Mouse (Mus musculus) large intestine, adult 2 months (tissue): ENCODE results near the gene Tmc6. TPM values are rescaled to one million over a fixed set of nuclear protein-coding genes. Genes with fewer than 3 reads are reported as not detected.
A peak's percentile ranks its signal among the peaks of the same experiment; 100 is the strongest.
"Not testable (repeated sequence)": the region's sequence is repeated elsewhere in the genome, so short reads cannot be mapped to it uniquely, and the experiment has no call there.

Source experiments
- DNase-seq: peaks from one replicate; pipeline ENCODE4 v3.0.0-alpha.2; 2012; ENCODE audit warnings: low read depth, low spot score
- WGBS: fragments of 180-500 bp; shearing (Covaris S2); methylation state at CpG from one replicate; pipeline ENCODE4 v1.1.7; 2018; 5-methylcytosine and 5-hydroxymethylcytosine counted together
- polyA plus RNA-seq: library from polyadenylated mRNA; depleted of rRNA; stranded (reverse); fragments of >200 nt; gene quantifications from 2 replicates; pipeline ENCODE4 v1.2.3, GENCODE M21; 2012

Gene Tmc6
- polyA plus RNA-seq, 1 experiment, result 66.3 TPM

DNA sequence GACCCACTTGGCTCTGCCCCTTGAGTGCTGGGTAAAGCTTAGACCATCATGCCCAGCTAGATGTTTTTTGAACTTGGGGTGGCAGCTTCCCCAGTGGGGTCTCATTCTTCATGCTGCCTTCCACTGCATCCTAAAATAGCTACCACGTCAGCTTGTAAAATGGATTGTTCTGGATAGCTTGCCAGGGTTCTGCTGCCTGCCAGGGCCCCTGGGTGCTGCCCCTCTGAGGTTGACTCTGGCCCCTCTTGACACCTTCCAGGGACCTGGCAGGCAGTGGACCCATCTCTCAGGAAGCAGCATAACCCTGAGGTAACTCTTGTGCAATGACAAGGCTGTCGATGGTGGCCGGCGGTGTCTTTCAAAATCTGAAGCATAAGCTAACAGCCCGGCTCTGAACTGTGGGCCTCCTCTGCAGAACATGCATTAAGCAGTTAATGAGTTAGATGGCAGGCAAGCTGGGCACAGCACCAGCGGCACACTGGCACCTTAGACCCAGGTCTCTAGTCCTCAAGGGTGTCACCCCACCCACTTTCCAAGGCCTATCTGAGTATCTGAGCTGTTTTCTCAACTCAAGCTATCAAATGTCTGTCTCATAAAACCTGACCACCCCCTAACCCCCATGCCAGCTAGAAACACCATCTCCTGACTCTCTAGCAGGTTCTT lies 32.8 kb upstream of the Tmc6 start:
- 74% methylated on average over 6 of the region's 6 CpGs for WGBS
- no peak for DNase-seq

DNA sequence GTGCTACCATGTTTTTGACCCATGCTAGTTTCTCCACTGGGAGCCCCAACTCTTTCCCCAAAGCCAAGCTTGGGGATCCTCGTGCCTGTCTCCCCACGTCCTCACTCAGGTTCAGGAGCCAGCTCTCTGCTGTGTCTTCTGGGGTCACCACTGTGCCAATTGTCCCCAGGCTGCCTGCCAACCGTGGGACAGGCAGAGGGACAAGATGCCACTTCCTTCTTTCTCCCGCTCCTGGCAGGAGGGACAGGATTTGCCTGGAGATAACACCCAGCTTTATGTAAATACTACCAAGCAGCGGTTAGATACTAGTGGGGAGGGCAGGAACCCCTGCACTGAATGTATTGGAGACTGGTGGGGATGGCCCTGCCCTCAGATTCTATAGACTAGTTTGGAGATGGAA lies 31.9 kb upstream of the Tmc6 start:
- DNase-seq, result no peak
- 29% methylated on average over 5 of the region's 5 CpGs for WGBS

DNA sequence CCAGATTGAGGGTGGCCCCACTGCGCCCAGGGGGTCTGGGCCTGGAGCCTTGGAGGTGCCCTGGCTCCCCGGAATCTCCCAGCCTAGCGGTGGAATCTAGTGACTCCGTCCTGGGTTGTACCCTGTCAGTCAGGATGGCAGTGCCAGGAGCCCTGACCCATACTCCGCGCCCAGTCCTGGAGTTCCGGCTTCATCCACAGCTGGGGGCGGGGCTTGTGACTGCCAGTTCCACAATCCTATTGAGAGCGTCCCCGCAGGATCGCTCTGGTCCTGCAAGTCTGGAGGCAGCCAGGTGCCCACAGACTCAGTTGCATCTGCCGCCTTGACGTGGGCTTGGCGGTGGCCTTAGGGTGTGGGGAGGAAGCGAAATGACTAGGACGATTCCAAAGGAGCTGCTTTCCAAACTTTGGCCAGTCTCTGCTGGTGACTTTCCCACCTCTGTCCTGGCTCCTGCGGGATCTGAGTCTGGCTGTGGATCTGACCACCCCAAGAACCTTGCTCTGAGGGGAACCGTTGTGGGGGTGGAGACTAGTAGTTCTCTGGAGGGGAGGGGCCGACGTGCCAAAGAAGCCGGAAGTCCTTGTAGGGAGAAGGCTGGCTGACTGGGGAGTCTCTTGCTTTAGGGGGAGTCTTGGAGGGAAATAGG lies 28.5 kb upstream of the Tmc6 start:
- WGBS, result under 1% methylated on average over 21 of the region's 21 CpGs
- no peak for DNase-seq

DNA sequence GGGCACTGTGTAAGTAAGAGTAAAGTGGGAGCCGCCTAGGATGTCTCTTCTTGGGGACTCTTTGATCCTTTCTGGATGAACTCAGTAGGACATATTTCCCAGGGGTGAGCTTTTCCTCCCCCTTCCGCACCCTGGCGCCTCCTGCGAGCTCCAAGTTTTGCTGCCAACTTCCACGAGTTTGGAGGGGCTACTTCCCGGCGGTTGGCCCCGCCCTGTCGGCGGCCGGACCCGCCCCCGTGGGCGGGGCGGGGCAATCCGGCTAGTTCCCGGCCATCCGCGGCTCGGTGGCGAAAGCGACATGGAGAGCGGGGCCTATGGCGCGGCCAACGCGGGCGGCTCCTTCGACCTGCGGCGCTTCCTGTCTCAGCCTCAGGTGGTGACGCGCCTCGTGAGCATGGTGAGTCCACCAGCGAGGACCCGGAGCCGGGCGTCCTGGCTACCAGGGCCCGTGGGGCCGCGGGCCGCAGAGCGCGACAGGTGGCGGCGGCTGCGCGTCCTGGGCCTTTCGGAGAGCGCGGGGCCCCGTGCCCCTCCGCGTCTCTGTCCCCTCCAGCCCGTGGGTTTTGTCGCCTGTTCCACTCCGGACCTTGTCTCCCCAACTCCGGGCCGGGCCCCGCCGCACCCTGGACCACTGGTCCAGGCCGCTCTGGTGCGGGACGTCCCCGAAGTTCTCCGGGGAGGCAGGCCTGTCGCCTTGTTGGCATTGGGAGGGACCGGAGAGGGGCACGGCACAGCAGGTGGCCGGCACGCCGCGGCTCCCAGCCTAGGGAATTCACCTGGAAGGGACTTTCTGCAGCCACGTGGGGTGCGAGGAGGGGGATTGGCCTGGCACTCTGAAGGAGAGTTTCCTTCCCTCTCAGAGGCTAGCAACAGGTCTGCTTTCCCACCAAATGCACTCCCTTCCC lies 27.7 kb upstream of the Tmc6 start, which contains the start of the genes Gm20708 and Syngr2:
TSS of gene Gm20708 (plus strand) at position 262 of the 905 bp plus-strand sequence.
TSS of gene Syngr2 (plus strand) at position 262 of the 905 bp plus-strand sequence.
- no peak for DNase-seq
- under 1% methylated on average over 75 of the region's 75 CpGs for WGBS

DNA sequence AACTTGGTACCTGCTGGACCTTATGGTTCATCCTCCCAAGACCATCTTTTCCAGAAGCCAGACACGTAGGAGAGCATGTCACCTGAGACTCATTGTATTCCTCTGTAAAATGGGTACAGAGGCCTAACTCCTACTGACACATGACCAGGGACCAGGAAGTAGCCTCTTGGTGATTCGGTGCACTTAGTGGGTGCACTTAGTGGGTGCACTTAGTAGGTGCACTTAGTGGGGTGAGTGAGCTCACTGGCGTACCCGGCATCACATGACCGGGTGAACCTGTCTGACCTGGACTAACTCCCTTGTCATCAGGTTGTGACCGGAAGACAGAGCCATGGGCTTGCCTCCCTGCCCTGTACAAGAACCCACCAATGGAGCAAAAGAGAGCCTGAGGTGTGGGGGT lies 24.8 kb upstream of the Tmc6 start:
- WGBS, result 94% methylated on average over 6 of the region's 6 CpGs
- DNase-seq, result no peak

DNA sequence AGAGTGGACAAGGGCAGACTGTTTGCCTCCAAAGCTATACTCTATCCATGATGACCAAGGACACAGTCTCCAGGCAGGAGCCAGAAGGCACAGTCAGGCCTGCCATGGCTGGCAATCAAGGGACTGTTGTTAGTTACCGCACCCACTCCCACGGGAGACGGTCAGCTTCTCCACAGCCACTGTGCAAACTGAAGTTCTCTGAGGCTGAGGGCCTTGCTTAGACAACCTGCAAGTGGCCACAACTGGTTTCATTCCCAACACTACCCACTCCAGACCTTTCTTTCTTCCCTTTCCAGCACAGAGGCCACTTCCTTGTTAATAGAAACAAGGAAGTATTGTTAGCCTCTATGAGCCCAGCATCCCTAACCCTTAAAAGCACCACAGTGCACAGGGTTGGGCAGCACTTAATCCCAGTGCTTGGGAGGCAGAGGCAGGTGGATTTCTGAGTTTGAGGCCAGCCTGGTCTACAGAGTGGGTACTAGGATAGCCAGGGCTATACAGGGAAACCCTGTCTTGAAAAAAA lies 21.2 kb upstream of the Tmc6 start:
- DNase-seq, result no peak
- WGBS, result 45% methylated on average over 3 of the region's 3 CpGs

DNA sequence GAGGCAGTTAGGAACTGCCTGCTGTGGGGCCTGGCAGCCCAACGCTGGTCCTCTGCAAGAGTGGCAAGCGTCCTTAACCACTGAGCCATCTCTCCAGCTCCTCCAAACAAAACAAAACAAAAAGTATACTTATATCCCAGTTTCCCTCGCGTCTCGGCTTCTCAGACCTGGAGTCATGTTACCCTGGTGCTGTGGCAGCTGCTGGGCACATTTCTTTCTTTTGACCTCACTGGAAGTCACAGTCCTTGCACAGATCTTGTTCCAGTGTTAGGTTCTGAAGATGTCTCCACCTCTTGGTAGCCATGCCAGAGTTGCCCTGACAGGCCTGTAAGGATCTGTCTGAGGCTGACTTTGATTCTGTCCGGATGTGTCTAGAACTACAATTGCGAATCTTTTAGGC lies 19.7 kb upstream of the Tmc6 start:
- DNase-seq, result no peak
- WGBS, result 87% methylated on average over 7 of the region's 7 CpGs

DNA sequence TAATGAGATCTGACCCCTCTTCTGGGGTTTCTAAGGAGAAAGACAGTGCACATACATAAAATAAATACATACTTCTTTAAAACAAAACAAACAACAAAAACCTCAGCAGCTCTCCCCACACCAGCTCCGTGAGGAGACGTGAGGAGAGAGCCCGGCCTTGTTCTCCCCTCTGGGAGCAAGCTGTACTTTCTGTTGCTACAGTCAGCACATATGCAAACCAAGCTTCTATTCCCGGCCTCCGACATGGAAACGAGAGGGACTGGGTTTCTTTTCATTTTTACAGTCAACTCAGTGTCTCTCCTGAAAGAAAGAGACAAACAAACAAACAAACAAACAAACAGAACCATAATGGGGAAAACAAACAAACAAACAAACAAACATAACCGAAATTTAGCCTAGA lies 18.0 kb upstream of the Tmc6 start:
- 88% methylated on average over 7 of the region's 7 CpGs for WGBS
- DNase-seq, result no peak

DNA sequence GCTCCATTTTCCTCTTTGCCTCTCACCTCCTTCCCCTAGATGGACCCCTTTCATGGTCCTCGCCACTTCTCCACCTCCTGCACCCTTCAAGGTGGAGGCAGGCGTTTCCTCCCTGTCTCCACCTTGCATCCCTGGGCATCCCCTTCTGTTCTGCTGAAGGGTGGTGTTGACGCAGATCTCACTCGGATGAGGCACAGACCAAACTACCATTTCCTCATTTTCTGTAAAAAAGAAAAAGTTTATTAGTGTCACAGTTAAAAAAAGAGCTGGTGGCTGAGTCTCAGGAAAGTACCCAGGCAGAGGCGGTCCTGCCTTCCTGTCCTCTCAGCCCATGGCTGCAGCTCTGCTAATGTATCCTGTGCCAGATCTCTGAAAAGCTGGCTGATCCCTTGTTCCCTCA lies 17.2 kb upstream of the Tmc6 start:
- 73% methylated on average over 5 of the region's 5 CpGs for WGBS
- no peak for DNase-seq

DNA sequence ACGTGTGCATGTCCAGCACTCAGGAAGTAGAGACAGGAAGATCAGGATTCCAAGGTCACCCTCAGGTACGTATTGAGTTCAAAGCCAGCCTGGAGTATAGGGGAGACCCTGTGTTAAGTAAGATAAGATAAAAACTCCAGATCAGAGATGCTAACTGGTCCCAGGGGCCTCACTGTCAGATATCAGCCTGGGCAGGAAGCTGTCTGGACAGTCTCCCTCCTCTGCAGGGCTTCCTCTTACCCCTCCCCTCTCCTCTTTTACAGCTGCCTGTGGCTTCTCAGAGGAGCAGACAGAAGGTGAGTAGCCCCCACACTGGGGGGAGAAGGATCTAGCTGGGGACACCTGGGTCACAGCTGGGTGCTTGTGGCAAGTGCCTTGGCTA lies 16.2 kb upstream of the Tmc6 start:
- WGBS, result 51% methylated on average over 2 of the region's 2 CpGs
- DNase-seq, result no peak

DNA sequence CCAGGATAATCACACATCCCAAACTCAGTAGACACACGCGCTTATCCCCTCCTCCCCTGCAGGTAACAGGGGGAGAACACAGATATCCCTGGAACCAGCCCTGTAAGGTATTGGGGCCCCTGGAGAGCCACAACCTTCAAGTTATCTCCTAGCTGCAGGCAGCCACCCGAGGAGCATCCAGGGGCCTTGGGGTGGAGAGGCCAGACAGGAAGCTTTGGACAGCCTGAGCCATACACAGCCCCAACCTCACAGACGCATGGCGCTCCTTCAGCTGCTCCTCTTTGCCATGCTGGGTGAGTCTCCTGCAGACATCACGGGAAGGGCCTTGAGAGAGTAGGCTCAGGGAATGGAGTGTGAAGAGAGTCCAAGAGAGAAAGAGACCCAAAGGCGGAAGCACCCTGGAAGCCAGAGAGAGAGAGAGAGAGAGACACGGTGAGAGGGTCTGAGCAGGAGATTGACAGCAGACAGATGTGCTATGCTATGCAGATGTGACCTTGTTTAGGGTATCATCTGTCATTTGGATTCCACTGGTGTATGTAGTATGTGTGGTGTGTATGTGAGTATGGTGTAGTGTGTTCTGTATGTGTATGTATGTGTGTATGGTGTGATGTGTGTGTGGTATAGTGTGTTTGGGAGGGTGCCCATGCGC lies 15.6 kb upstream of the Tmc6 start, which contains the start of gene 6030468B19Rik:
TSS of gene 6030468B19Rik (plus strand) at position 150 of the 649 bp plus-strand sequence.
- DNase-seq, result no peak
- WGBS, result 76% methylated on average over 9 of the region's 9 CpGs

DNA sequence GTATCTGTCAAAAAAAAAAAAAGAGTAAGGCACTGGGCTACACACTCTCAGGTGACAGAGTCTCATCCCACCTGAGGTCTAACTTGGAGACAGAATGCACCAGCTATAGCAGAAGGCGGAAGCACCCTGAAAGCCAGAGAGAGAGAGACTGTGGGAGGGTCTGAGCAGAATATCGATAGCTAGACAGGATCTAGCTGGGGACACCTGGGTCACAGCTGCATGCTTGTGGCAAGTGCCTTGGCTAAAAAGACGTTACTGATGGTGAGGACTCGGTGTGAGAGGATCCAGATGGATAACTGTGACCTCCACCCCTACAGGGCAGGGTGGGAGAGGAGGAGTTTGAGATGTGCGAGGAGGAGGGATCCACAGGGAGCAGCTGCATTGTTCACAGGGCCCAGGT lies 15.0 kb upstream of the Tmc6 start:
- no peak for DNase-seq
- 71% methylated on average over 5 of the region's 5 CpGs for WGBS

DNA sequence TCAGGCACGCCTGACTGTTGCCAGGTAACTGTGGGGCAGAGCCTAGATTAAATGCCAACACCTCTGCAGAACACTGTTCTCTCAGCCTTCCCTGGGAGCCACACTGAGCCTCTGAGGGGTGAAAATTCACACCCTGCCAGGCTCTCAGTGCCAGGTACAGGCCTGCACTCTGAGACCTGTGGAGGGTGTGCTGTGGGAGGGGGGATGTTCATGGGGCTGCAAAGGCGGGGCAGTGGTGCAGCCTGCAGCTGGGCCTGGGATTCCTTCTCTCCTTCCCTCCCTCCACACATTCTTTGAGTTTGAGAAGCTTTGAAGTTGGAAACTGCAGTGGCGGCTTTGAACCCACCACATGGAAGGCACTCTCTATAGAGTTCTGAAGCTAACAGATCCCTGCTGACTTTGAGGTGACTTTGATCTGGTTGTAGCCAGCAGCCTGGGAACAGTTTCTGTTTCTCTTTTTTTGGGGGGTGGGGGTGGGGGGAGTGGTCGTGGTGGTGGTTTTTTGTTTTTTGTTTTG lies 12.1 kb upstream of the Tmc6 start:
- 77% methylated on average over 4 of the region's 4 CpGs for WGBS
- DNase-seq, result no peak

DNA sequence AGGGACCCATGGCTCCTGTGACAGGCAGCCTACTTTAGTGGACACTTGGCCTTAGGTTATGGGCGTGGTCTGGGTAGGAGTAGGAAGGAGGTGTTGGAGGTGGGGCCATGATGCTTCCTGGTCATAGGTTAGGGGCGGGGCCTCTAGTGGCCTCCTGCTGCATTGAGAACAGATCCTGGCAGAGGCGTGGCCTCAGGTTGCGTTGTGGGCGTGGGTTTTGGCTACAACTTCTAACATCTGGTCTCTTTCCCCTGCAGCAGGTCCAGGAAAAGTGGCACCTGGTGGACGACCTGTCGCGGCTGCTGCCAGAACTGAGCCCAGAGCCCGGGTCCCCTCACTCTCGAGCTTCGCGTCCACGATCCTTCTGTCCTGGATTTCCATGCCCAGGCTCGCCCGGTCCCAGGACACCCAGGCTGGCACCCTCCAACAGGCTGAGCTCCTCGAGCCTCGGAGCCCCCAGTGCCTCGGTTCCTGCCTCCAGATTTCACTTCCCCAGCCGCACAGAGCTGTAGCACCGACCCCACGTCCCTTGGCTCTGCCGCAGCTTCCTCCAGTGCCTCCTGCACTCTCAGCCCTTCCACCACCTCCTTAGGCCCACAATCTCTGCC lies 10.4 kb upstream of the Tmc6 start:
- peak; percentile 97 for DNase-seq
- 6% methylated on average over 22 of the region's 22 CpGs for WGBS

DNA sequence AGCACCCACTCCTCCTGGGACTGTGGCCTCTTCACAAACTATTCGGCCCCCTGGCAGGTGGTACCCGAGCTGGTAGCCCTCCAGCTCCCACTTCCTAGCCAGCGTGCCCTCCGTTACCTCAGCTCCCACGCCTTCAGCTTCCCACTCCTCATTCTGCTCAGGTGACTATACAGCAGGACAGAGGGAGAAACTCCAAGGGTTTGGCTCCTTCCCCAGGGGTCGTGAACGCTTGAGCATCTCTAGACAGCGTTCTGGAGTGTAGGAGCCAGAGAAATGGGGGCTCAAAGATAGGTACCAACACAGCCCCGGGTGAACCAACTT lies 9.4 kb upstream of the Tmc6 start:
- WGBS, result 67% methylated on average over 9 of the region's 9 CpGs
- DNase-seq, result no peak

DNA sequence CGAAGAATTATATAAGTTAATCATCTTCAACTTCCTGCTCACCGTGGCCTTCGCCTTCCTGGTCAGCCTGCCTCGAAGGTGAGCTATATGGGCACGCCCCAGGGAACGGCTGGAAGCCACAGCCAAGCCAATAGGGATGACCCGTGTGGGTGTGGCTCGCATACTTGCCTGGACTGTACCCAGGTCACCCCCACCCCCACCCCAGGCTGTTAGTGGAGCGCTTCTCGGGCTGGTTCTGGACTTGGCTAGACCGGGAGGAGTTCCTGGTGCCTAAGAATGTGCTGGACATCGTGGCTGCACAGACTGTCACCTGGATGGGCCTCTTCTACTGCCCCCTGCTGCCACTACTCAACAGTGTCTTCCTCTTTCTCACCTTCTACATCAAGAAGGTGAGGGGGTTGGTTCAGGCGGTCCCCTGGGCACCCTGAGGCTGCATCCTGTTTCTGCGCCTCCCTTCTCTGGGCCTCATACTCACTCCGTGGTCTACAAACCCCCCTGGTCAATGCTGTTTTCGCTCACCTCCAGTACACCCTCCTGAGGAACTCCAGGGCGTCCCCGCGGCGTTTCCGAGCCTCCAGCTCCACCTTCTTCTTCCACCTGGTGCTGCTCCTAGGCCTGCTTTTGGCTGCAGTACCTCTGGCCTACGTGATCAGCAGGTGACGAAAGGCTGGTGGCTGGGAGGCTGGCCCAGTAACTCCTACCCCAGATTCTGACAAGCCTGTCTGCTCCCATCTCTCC lies 8.9 kb upstream of the Tmc6 start:
- DNase-seq, result peak; percentile 83
- WGBS, result 22% methylated on average over 23 of the region's 23 CpGs

DNA sequence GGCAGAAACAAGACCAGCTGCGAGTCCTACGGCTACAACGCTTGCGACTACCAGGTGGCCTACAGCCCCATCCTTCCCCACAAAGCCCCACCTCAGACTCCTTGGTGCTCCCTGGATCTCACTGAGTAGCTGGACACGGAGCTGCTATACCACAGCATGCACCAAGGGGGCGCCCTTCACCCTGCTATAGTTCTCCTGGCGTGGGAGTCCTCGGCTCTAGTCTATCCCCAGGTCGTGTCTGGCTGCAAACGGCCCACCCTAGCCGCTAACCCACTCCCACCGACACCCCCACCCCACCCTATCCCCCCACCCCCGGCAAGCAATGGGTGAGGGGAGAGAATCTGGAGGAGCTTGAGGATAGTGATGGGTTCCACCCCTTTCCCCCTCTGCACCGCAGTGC lies 8.3 kb upstream of the Tmc6 start:
- WGBS, result 2% methylated on average over 14 of the region's 14 CpGs
- no peak for DNase-seq

DNA sequence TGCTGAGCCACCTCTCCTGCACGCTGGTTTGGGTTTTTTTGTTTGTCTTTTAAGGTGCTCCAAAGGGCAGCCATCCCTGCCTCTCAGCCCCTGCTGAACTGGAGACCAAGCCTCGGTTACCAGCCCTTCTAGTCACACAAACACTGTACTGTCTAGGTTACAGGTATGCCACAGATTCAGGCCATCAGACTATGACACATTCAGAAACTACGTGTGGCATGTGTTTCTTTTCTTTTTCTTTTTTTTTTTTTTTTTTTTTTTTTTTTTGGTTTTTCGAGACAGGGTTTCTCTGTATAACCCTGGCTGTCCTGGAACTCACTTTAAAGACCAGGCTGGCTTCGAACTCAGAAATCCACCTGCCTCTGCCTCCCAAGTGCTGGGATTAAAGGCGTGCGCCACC lies 6.5 kb upstream of the Tmc6 start:
- 83% methylated on average over 7 of the region's 7 CpGs for WGBS
- not testable (repeated sequence) for DNase-seq

DNA sequence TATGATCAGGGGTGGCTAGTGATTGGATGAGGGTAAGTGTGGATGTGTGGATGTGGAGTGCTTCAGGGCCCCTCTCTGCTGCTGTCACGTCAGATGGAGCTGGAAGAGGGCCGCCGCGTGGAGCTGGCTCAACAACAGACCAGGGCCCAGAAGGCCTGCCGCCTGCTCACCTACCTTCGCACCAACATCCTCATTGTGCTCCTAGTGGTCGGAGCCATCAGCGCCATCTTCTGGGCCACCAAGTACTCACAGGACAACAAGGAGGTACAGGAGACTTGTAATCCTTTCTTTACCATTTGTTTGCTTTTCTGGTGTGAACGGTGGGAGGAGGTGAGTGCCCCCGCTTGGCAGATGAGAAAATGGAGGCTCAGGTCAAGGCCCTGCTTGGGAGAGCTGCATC lies 4.3 kb upstream of the Tmc6 start:
- 9% methylated on average over 10 of the region's 10 CpGs for WGBS
- DNase-seq, result no peak
